Mouse (Mus musculus) kidney, embryonic 14.5 days (tissue): ENCODE results near the gene Lrrc75a. TPM values are rescaled to one million over a fixed set of nuclear protein-coding genes. Genes with fewer than 3 reads are reported as not detected.
A peak's percentile ranks its signal among the peaks of the same experiment; 100 is the strongest.

Experiments used
- ATAC-seq: fragments of 200-750 bp; cut with Nextera tagmentation; 2 replicates; pipeline ENCODE4 v1.8.0; 2017; ENCODE audit warnings: moderate number of reproducible peaks, mild to moderate bottlenecking, moderate TSS enrichment, moderate library complexity; ENCODE audit not compliant: low FRiP score, low TSS enrichment
- H3K27ac ChIP-seq: fragments of 300-500 bp; sonication (generic); 2 replicates; pipeline ENCODE4 v1.5.1; 2014; ENCODE audit warnings: low read depth, mild to moderate bottlenecking, low read length, moderate library complexity, mixed read lengths
- H3K27me3 ChIP-seq: fragments of 300-500 bp; sonication (generic); 2 replicates; pipeline ENCODE4 v1.6.1; 2014; ENCODE audit warnings: mild to moderate bottlenecking, low read length; ENCODE audit not compliant: control insufficient read depth, insufficient read depth
- H3K36me3 ChIP-seq: fragments of 300-500 bp; sonication (generic); 2 replicates; pipeline ENCODE4 v1.6.1; 2014; ENCODE audit warnings: low read length, mixed read lengths; ENCODE audit not compliant: control insufficient read depth, insufficient read depth
- H3K4me1 ChIP-seq: fragments of 300-500 bp; sonication (generic); 2 replicates; pipeline ENCODE4 v1.6.1; 2014; ENCODE audit warnings: low read length, mixed read lengths; ENCODE audit not compliant: control insufficient read depth, insufficient read depth
- H3K4me2 ChIP-seq: fragments of 300-500 bp; sonication (generic); replicated peaks from 2 replicates; pipeline ENCODE4 v1.6.1; 2014; ENCODE audit warnings: low read depth, mild to moderate bottlenecking, low read length
- H3K4me3 ChIP-seq: fragments of 300-500 bp; sonication (generic); 2 replicates; pipeline ENCODE4 v1.5.1; 2014; ENCODE audit warnings: mild to moderate bottlenecking, low read length
- H3K9ac ChIP-seq: fragments of 300-500 bp; sonication (generic); 2 replicates; pipeline ENCODE4 v1.6.1; 2014; ENCODE audit warnings: low read depth, mild to moderate bottlenecking, low read length, moderate library complexity
- H3K9me3 ChIP-seq: fragments of 300-500 bp; sonication (generic); 2 replicates; pipeline ENCODE4 v1.6.1; 2016; ENCODE audit warnings: low read length; ENCODE audit not compliant: control insufficient read depth
- WGBS: fragments of 180-500 bp; shearing (Covaris S2); extraction: QIAGEN DNeasy Blood & Tissue Kit; methylation state at CpG from one replicate; pipeline ENCODE4 v1.1.7; 2014; 5-methylcytosine and 5-hydroxymethylcytosine counted together
- polyA plus RNA-seq: library from polyadenylated mRNA; unstranded; fragments of >200 nt; fragmentation: Nextera tagmentation; extraction: Ambion mirVana; gene quantifications from 2 replicates; pipeline ENCODE4 v1.2.1, GENCODE M21; 2014

The Lrrc75a gene
- polyA plus RNA-seq, 1 experiment from 2014 or later, result 18.7 TPM

DNA sequence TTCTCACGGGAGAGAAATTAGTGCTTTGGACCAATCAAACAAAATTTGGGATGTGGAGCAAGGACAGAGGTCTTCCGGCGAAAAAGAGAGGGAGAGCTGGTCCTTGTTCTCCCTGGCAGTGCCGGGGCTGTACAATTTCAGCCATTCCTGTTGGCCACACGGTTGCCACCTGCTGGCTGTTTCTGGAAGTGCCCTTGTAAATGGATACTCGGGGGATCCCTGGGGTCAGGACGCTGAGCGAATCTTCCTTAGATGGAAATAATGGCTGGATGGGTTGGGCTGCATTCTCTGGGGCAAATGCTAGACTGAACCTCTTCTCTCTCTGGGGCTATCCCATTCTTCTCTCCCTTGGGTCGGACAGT, 73.0 kb downstream of the Lrrc75a start:
- ATAC-seq, result peak; percentile 72
- Histone ChIP-seq H3K4me3 (peak overlapping the region; percentile 55), H3K9me3 (no peaks in the 10 kb centered on the region), H3K36me3 (no peaks in the 10 kb centered on the region), H3K27ac (no peak overlapping the region), H3K27me3 (peaks cover 7% of the 10 kb centered on the region; the same call in 1 of the 2 replicates), H3K4me2 (peak overlapping the region; percentile 99), H3K9ac (peak overlapping the region; percentile 50; the same call in 1 of the 2 replicates), H3K4me1 (0 out of 2 replicates have a peak, but pooled peaks cover 3% of the 10 kb centered on the region)
- 3% methylated on average over 8 of the region's 9 CpGs for WGBS

GRCm38 (mm10) chr11:62574703-62575085, 73.6 kb downstream of the Lrrc75a start:
- no peak for ATAC-seq
- Histone ChIP-seq H3K9me3 (no peaks in the 10 kb centered on the region), H3K27me3 (peaks cover 7% of the 10 kb centered on the region; the same call in 1 of the 2 replicates), H3K4me1 (0 out of 2 replicates have a peak, but pooled peaks cover 3% of the 10 kb centered on the region), H3K36me3 (no peaks in the 10 kb centered on the region), H3K4me3 (no peak overlapping the region), H3K4me2 (no peak overlapping the region), H3K9ac (no peak overlapping the region), H3K27ac (no peak overlapping the region)
- WGBS, result 85% methylated on average over 4 of the region's 4 CpGs

- no peak for ATAC-seq
- Histone ChIP-seq H3K27me3 (peaks cover 7% of the 10 kb centered on the region; the same call in 1 of the 2 replicates), H3K4me1 (0 out of 2 replicates have a peak, but pooled peaks cover 3% of the 10 kb centered on the region), H3K9me3 (no peaks in the 10 kb centered on the region), H3K9ac (peak within 1 kb of the TSS; percentile 50; the same call in 1 of the 2 replicates), H3K4me3 (peak within 1 kb of the TSS; percentile 55), H3K4me2 (peak within 1 kb of the TSS; percentile 99), H3K36me3 (no peaks in the 10 kb centered on the region), H3K27ac (no peak within 1 kb of the TSS)
- 80% methylated on average over 6 of the region's 6 CpGs for WGBS
These were observed 74.2 kb downstream of the Lrrc75a start, which contains the start of gene Trpv2 for GRCm38 (mm10) chr11:62573959-62574702. Gene Trpv2 (plus strand): TSS chr11:62574486.

DNA sequence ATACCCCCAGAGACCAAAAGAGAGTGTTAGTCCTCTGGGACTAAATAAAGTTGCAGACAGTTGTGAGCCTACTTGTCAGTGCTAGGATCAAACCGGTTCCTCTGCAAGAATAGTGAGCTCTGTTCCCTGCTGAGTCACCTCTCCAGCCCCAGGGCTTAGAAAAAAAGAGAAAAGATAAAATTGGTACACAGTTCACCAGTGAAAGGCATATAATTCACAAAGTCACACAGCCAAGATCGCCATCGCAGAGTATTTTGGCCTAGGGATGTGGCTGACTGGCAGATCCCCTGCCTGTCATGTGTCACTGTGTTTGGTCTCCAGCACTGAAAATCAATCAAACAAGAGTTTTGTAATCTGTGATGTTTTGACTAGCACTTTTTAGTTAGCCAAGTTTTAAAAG, 80.0 kb downstream of the Lrrc75a start:
- 72% methylated on average over 3 of the region's 3 CpGs for WGBS
- Histone ChIP-seq H3K36me3 (no peaks in the 10 kb centered on the region), H3K9ac (no peak overlapping the region), H3K9me3 (no peaks in the 10 kb centered on the region), H3K27ac (no peak overlapping the region), H3K4me3 (no peak overlapping the region), H3K4me2 (no peak overlapping the region), H3K4me1 (no peaks in the 10 kb centered on the region), H3K27me3 (no peaks in the 10 kb centered on the region)
- ATAC-seq, result no peak

- no peak overlapping the region for H3K27ac ChIP-seq
- ATAC-seq, result no peak
- 63% methylated on average over 1 of the region's 1 CpGs for WGBS
These were observed 82.1 kb downstream of the Lrrc75a start for GRCm38 (mm10) chr11:62566211-62566610.

GRCm38 (mm10) chr11:62565747-62566146, 82.6 kb downstream of the Lrrc75a start:
- no peak overlapping the region for H3K4me3 ChIP-seq
- no peak overlapping the region for H3K9ac ChIP-seq
- no peak overlapping the region for H3K4me2 ChIP-seq
- H3K27me3 ChIP-seq, result no peaks in the 10 kb centered on the region
- H3K9me3 ChIP-seq, result no peaks in the 10 kb centered on the region
- 34% methylated on average over 7 of the region's 7 CpGs for WGBS
- H3K27ac ChIP-seq, result no peak overlapping the region
- peak; percentile 69; the same call in 1 of the 2 replicates for ATAC-seq
- H3K36me3 ChIP-seq, result no peaks in the 10 kb centered on the region
- H3K4me1 ChIP-seq, result no peaks in the 10 kb centered on the region

More at GRCm38 (mm10) chr11:62566211-62566610, 82.1 kb downstream of the Lrrc75a start:
- Histone ChIP-seq H3K9ac (no peak overlapping the region), H3K9me3 (no peaks in the 10 kb centered on the region), H3K4me2 (no peak overlapping the region), H3K4me3 (no peak overlapping the region), H3K4me1 (no peaks in the 10 kb centered on the region), H3K27me3 (no peaks in the 10 kb centered on the region), H3K36me3 (no peaks in the 10 kb centered on the region)

DNA sequence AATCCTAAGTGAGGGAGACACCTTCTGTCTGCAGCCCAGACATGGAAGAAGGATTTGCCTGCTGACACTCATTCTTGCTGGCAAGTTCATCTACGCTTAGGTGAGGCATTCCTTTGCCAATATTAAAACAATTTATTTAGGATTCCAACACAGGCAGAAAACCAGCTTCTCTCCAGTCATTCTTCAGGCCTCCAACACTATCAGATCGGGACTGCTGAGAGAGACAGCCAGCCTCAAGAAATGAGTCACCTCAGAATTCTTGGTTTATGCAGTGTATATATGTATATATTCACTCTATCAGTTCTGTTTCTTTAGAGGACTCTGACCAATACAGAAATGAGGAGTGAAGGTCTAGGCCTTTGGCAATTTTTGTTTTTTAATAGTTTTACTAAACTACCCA, 84.7 kb downstream of the Lrrc75a start:
- WGBS, result 85% methylated on average over 2 of the region's 2 CpGs
- H3K27ac ChIP-seq, result no peak overlapping the region
- H3K4me1 ChIP-seq, result peaks cover 3% of the 10 kb centered on the region; the same call in 1 of the 2 replicates
- ATAC-seq, result no peak
- H3K9me3 ChIP-seq, result no peaks in the 10 kb centered on the region
- H3K4me3 ChIP-seq, result no peak overlapping the region
- H3K4me2 ChIP-seq, result no peak overlapping the region
- H3K9ac ChIP-seq, result no peak overlapping the region
- H3K36me3 ChIP-seq, result no peaks in the 10 kb centered on the region
- H3K27me3 ChIP-seq, result no peaks in the 10 kb centered on the region

- H3K36me3 ChIP-seq, result no peaks in the 10 kb centered on the region
- no peak overlapping the region for H3K27ac ChIP-seq
- H3K9me3 ChIP-seq, result no peaks in the 10 kb centered on the region
- H3K4me1 ChIP-seq, result peaks cover 3% of the 10 kb centered on the region; the same call in 1 of the 2 replicates
- H3K27me3 ChIP-seq, result no peaks in the 10 kb centered on the region
- peak overlapping the region; percentile 35; the same call in 1 of the 2 replicates for H3K9ac ChIP-seq
- H3K4me2 ChIP-seq, result peak overlapping the region; percentile 50
- peak overlapping the region; percentile 22 for H3K4me3 ChIP-seq
- ATAC-seq, result no peak
- 37% methylated on average over 43 of the region's 43 CpGs for WGBS
These were observed 87.8 kb downstream of the Lrrc75a start for GRCm38 (mm10) chr11:62560463-62561016.
